13 mouse cellular contexts compared by ENCODE assay signal in the genomic region with DNA sequence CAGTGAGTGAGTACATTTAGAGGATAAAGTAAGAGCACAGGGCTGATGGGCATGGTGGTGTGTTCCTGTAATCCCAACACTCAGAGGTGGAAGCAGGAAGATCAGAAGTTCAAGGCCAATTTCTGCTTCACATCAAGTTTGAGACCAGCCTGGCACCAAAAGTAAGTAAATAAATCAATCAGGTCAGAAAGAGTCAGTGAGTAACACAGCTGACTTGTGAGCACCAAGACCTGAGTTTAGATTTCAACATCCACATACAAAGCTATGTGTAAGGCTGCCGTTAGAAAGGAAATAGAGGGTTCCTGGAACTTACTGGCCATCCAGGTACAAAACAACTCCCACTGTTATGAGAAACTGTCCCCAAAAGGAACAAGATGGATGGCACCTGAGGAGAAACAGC.
"Had no signal": no experiment of that assay in that cellular context is flagged by ENCODE, and none has a peak within 500 bp of the region (broad histone marks: within the 10 kb centered on the region; RNA-seq: fewer than 3 reads in every experiment).

No protein-coding gene starts in this region.

- H3K27me3 ChIP-seq: kidney, embryonic 15.5 days; limb, embryonic 15.5 days; lung, embryonic 15.5 days; neural tube, embryonic 13.5 days; stomach, embryonic 15.5 days had no signal

- H3K27ac ChIP-seq: kidney, embryonic 15.5 days; limb, embryonic 15.5 days; lung, embryonic 15.5 days; neural tube, embryonic 13.5 days; stomach, embryonic 15.5 days had no signal

- H3K4me2 ChIP-seq: kidney, embryonic 15.5 days; limb, embryonic 15.5 days; lung, embryonic 15.5 days; midbrain, embryonic 11.5 days; neural tube, embryonic 13.5 days; stomach, embryonic 15.5 days had no signal

- H3K9ac ChIP-seq: kidney, embryonic 15.5 days; limb, embryonic 15.5 days; lung, embryonic 15.5 days; neural tube, embryonic 13.5 days; stomach, embryonic 15.5 days had no signal

- DNase-seq: kidney, adult 2 months; kidney, postnatal 14 days; retina, postnatal 1 day; spleen, adult 18-20 months; thymus, adult 2 months; thymus, postnatal 25 days had no signal

- H3K4me3 ChIP-seq: kidney, embryonic 15.5 days; limb, embryonic 15.5 days; lung, embryonic 15.5 days; neural tube, embryonic 13.5 days; stomach, embryonic 15.5 days had no signal

- ATAC-seq: midbrain, embryonic 16.5 days had no signal

- H3K9me3 ChIP-seq: kidney, embryonic 15.5 days; limb, embryonic 15.5 days; lung, embryonic 15.5 days; neural tube, embryonic 13.5 days; stomach, embryonic 15.5 days had no signal
